Mouse (Mus musculus) cerebellum, adult 2 months (tissue): Measurements from ENCODE around the gene Prrg4.

Experiments
- CTCF ChIP-seq: fragments of 200-500 bp; IDR thresholded peaks from 2 replicates; pipeline ENCODE4 v1.5.1; 2011; ENCODE audit warnings: low read depth, mild to moderate bottlenecking, control low read depth, low read length, moderate library complexity, borderline replicate concordance; ENCODE audit not compliant: insufficient read depth
- POLR2A ChIP-seq: fragments of 200-500 bp; IDR thresholded peaks from 2 replicates; pipeline ENCODE4 v1.6.1; 2011; ENCODE audit warnings: low read length, control low read depth, borderline replicate concordance; ENCODE audit not compliant: insufficient read depth

GRCm38 (mm10) chr2:104878794-104879193 is 29.1 kb upstream of the Prrg4 start:
- TF ChIP-seq POLR2A (no peak), CTCF (no peak)
